Mouse (Mus musculus) erythroblast, embryonic 14.5 days (primary cell): ENCODE data around the gene Wdr5.

Experiments
- GATA1 ChIP-seq: IDR thresholded peaks from 2 replicates; pipeline ENCODE4 v1.6.1; 2012; ENCODE audit warnings: low read length, inconsistent platforms, mixed read lengths
- TAL1 ChIP-seq: IDR thresholded peaks from 3 replicates; pipeline ENCODE4 v1.6.1; 2012; ENCODE audit warnings: low read length, inconsistent platforms, mixed read lengths

DNA sequence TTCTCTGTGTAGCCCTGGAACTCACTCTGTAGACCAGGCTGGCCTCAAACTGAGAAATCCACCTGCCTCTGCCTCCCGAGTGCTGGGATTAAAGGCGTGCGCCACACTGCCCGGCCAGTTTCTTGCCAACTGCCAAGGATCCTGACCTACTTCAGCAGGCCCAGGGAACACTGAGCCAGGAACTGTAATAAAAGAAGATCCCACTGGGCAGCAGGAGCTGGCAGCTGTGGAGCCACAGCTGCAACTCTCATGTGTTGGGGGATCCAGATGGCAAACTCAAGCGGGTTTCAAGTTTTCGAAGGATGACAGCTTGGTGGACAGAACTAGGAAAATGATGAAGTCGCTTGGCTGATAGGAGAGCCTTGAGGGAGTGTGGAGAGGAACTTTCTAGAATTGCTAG lies 4.3 kb upstream of the Wdr5 start:
- no peak for TF ChIP-seq TAL1
- no peak for TF ChIP-seq GATA1
